Mouse (Mus musculus): ENCODE measurements around the gene Dnah9.

Gene Dnah9

DNA sequence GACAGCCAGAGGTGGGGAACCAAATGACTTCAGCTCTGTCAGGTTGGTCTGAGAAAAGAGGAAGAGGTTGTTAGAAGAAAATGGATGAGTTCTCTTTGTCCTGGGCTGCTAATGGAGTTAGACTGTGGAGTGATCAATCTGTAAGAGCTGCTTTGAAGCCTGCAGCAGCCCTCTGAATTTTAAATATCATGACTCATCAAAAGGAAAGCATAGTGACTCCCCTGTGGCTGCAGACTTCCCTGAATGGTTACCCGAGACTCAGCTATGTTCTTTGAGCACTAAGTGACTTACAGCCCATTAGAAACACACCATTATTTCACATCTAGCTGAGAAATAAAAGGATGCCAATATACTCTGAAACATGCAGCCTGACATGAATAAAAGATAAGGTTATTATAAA is 240.4 kb downstream of the Dnah9 start:
- DNase-seq (ENCODE audit: low read depth, low spot score), result no peak

DNA sequence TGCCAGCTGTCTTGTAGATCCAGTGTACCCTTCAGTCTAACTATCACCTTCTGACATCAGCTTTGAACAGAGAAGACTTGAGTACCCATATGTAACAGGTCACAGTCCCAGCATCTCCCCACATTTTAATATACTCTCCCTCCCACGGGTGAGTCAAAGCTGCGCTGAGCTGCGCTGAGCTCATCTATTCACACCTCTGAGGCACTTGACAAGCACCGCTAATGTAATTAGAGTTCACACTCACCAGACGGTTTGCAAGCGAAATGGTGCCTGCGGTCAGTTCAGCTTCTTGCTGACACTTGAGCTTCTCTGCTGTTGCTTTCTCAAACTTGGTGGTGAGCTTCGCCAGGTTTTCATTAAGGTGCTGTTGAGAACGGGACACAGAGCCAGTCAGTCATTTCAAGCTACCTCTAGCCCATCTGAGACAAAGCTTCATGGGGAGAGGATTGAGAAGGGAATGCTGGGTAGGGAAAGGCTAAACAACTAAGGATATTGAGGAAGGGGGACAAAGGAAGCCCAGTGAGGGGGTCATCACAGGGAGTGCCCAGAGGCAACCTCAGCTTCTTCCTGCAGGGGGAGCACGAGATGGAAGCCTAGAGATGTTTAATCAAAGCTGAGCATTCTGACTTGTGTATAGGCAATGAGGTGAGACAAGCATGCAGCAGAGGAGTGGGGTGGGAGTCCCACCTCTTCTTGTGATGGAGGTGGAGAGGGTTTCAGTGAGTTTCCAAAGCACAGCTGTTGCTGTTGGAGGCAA is 249.7 kb downstream of the Dnah9 start:
- peak; percentile 18 for DNase-seq (ENCODE audit: low read depth, low spot score)

DNA sequence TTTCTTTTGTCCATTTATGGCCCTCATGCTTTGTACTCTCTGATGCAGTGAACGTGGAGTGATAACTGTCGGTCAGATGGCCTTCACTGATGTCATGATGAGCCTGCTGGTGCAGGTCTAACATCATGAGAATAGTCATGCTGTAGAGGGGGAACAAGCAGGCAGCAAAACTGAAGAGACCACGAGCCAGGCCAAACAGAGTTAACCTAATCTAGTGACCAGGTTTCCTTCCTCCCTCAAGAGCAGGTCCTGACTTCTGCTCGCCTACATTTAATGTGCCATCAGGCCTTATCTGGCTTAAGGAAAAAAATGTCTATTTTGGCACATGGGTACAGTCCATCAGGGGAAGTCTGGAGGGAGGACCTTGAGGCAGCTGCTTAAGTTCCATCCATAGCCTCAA is 259.2 kb downstream of the Dnah9 start:
- no peak for DNase-seq (ENCODE audit: low read depth, low spot score)

DNA sequence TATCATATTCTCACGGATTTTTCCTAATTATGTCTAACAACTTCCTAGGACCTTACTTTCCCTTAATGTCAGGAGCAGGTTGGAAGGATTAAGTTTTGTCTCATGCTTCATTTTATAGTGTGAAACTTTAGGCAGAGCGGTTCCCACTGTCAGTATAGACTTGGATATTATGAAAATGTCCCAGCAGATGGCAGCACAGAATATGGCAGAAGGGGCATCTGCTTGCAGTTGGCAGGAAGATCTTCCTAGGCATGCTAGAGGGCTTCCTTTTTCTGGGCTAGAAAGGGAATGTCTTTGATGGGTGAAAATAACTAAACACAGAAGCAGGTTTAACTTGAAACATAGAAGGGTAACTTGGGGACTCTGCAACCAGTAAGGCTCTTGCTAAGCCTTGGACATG is 262.9 kb downstream of the Dnah9 start:
- no peak for DNase-seq (ENCODE audit: low read depth, low spot score)

DNA sequence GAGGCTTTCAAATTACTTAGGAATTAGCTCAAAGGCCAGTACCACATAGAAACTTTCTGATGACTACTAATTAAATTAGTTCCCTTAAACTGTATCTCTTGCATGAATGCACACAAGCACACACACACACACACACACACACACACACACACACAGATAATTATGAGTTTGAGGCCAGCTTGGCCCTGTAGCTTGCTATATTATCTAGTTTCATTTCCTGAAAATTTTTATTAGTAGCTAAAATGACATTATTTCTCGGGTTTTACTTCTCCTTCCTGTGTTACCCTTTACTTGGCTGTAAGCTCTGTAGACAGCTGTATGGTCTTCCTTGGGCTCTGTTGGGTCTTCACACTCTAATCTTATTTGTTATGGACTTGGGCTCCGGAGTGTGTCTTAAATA is 264.4 kb downstream of the Dnah9 start:
- DNase-seq (ENCODE audit: low read depth, low spot score), result no peak

DNA sequence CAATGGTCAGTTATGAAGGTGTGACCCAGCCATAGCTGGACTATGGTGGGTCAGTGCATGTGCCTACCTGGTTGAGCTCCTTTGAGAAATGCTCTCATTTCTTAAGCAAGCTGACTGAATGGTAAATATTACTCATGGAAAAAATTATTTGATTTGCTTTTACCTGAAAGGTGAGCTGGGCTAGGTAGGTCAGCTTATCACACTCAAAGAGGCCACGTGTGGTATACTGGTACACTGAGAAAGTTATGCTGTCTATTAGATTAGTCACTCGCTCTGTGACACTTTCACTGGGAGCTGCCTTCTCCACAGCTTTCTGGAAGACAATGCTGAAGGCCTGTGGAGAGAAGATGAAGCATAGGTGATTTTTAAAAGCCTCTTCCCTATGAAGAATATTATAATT is 286.9 kb downstream of the Dnah9 start:
- DNase-seq (ENCODE audit: low read depth, low spot score), result no peak

DNA sequence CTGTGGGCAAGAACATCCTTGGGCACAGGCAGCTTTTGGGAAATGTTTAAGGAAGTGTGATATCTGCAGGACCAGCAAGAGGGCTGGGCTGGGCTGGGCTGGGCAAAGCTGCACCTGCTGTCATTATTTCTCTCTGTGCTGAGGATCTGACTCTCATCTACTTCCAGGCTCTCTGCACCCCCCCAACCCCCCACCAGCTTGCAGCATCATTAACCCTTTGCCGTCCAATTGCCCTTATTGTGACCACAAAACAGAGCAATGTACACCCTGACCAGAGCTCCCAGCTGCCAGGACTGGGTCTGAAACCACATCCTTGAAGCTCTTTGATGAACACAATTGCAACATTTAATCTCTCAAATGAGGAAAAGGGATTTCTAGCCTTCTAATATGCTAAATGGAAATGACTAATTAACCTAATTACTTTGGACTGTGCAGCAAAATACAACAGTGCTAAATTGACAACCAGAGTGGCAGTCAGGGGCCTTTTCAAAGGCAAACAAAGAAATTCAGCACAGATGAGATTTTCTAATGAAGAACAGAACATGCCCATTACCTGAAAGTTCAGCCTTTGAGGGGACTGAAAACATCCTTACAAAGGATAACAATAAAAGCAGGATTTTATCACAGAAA is 291.1 kb downstream of the Dnah9 start:
- DNase-seq (ENCODE audit: low read depth, low spot score), result no peak

DNA sequence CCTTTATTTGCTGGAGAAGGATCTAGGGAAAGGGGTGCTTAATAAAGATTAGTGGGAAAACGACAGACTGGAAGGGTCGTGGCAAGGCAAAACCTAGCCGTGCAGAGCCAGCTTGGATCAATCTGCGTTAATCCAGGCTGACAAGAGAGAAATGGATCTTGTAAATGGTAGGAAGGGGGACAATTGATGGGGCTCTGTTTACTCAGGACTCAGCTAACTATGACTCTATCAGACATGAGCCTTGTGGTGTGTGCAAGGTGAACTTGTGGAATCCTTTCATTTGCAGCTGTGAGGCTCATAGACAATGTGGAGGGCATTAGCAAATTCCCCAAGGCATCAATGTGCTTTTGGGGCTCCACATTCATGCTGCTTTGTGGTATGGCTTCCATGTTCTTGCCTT is 306.9 kb downstream of the Dnah9 start:
- DNase-seq (ENCODE audit: low read depth, low spot score), result no peak

DNA sequence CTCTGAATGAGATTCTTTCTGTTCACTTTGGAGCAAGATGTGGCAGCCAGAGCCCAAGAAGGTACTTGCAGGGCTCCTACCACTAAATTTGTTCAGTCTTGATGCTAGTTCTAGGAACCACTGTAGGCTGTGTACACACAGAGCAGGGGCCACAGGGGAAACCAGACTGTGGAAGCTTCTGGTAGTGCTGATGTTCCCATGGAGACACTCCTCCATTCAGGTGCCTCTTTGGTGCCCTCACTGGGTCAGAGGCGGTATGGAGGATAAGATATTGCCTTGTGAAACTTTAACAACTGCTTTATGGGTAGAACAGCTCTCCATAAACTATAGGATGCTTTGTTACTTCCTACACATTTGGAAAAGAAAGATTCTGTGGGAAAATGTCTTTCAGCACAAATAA is 316.3 kb downstream of the Dnah9 start:
- peak; percentile 50 for DNase-seq (ENCODE audit: low read depth, low spot score)

DNA sequence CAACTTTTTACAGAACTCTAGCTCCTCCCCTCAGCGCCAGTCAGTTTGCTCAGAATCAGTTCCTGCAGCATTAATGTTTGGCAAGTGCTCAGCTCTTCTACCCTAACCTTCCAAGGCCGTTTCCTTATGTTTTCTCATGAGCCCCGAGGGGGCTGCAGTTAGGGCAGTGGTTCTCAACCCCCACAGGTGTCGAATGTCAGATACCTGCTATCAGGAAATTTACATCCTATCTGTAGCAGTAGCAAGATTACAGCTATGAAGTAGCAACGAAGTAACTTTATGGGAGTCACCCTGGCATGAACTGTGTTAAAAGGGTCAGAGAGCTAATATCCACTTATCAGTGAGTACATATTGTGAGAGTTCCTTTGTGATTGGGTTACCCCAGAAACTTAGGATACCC is 321.9 kb downstream of the Dnah9 start:
- no peak for DNase-seq (ENCODE audit: low read depth, low spot score)

DNA sequence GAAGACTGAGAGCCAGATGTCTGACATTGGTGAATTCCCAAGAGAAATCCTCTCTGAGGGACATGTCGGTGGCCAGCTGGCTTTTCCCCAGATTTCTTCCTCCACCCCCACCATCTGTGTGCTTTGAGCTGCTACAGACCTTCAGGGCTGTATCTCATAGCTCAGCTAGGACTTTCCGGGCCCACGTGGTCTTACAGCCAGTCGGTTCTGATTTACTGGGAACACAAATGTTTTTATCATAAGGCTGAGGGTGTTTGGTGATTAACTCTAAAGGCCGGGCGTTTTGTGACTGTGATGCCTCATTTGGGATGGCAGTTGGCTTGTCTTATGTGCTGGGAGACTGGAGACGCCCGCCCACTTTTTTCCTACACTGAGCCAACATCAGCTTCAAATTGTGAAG is 329.4 kb downstream of the Dnah9 start:
- DNase-seq (ENCODE audit: low read depth, low spot score), result no peak

DNA sequence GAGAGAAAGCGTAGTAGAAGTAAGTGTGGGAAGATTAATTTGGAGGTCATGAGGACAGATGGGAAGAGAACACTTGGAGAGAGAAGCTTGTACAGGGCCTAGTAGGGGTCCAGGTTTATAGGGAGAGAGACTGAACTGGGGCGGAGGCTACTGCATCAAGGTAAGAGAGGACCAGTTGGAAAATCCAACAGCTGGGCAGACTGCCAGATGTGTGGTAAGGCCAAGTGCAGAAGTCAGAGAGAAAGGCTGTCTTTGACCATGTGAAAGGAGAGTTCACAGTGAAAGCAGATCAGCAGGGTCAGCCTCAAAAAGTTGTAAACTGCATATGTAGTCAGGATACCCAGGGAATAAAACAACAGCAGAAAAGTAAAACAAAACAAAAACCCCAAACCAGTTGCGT is 343.8 kb downstream of the Dnah9 start:
- DNase-seq (ENCODE audit: low read depth, low spot score), result no peak

DNA sequence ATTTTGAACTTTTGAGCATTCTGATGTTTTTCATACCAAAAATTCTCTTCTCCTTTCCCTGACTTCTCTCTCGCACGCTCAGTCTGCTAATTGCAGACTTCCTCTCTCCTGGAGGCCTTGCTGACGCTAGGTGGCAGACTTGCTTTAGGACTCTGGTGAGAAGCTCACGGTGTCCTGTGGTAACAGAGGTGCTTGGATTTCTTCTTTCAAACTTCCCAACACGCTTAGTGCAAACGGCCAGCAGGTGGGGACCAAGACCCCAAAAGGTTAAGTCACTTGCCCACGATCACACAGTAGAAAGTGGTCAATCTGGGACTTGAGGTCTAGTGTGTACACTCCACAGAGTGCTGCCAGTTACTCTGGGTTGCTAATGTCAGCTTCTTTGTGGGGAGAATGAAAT is 347.5 kb downstream of the Dnah9 start:
- peak; percentile 81 for DNase-seq (ENCODE audit: low read depth, low spot score)

DNA sequence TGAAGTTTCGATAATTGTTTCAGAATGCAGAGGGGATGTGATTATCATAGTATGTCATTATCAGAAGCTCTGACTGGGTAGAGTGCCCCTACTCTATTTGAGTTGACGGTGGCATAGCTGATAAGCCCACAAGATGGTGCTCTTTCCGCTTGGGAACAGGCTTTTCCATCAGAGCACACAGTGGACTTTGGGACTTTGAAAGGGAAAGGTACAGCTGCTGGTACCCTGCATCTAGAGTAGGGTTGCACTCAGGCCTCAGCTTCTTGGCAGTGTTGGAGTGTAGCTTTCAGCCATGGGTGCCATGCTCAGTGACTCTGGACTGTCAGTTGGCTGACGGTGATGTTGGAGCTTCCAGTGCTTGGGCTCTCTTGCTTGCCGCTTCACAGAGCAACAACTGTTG is 348.1 kb downstream of the Dnah9 start:
- DNase-seq (ENCODE audit: low read depth, low spot score), result peak; percentile 36

DNA sequence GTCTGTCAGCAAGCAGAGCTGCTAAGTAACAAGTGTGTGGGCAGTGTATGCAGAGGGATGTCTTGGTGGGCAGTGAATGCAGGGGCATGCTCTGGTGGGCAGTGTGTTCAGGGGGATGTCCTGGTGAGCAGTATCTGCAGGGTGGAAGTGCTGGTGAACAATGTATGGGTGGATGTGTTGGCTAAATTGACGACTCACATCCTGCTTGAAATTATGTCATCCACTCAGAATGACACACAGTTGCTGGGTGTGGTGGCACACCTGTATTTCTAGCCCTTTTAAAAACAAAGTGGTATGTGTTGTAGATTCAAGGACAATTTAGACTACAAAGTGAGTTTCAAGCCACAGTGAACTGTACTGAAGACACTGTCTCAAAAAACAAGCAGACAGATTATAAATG is 350.2 kb downstream of the Dnah9 start:
- DNase-seq (ENCODE audit: low read depth, low spot score), result no peak

DNA sequence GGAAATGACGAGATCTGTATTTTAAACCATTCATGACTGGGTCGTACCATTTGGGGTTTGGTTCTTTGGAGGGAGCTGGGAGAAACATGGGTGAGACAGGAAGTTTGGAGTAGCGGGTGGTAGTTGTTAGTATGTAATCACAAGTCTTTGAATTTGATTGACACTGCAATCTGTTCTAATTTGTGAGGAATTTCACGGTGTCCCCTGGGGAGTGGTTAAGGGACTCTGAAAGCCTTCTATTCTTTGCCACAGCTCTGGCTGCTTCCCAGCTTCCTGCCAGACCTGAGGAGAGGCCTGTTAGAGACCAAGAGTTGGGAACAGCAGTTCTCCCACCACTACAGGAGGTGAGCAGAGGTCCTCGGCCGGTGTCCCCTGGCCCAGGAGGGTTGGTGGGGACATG is 352.1 kb downstream of the Dnah9 start:
- no peak for DNase-seq (ENCODE audit: low read depth, low spot score)

DNA sequence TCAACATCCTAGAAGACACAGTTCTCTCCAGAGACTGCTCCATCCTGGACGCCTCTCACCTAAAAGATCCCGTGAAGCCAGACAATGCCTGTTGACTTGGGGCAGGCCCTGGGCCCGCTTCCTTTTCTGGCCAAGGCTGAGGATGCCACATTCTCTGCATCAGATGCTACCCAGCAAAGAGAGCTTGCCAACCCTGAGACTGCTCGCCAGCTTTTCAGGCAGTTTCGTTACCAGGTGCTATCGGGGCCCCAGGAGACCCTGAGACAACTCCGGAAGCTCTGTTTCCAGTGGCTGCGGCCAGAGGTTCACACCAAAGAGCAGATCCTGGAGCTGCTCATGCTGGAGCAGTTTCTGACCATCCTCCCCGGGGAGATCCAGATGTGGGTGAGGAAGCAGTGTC is 354.0 kb downstream of the Dnah9 start:
- DNase-seq (ENCODE audit: low read depth, low spot score), result no peak

DNA sequence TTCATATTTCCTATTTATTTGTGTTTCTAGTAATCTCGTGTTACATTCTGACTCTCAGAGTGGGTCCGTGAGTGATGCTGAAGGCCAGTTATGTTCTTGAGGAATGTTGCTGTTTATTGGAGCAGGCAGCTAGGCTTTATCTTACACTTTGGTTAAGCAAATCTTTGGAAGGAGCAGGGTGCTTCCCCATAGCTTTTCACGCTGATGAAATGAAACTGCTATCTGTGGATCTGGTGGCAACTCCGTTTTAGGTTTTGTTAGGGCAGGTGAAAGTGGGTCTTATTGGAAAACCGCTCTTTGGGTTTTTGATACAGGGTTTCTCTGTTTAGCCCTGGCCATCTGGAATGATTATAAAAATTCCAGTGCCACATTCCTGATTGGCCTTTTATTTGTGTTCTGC is 356.3 kb downstream of the Dnah9 start:
- DNase-seq (ENCODE audit: low read depth, low spot score), result no peak

DNA sequence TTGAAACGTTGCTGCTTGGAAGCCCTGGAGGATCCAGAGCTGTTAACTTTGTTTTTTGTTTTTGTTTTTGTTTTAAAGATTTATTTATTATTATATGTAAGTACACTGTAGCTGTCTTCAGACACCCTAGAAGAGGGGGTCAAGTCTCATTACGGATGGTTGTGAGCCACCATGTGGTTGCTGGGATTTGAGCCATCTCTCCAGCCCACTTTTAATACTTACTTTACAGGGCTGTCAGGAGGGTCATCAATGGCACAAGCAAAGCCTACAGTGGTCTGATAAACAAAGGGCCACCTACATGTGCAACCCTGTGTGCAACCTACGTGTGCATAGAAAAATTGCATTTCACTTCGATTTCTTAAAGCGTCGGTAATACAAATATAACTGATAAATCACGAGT is 360.8 kb downstream of the Dnah9 start:
- DNase-seq (ENCODE audit: low read depth, low spot score), result no peak

DNA sequence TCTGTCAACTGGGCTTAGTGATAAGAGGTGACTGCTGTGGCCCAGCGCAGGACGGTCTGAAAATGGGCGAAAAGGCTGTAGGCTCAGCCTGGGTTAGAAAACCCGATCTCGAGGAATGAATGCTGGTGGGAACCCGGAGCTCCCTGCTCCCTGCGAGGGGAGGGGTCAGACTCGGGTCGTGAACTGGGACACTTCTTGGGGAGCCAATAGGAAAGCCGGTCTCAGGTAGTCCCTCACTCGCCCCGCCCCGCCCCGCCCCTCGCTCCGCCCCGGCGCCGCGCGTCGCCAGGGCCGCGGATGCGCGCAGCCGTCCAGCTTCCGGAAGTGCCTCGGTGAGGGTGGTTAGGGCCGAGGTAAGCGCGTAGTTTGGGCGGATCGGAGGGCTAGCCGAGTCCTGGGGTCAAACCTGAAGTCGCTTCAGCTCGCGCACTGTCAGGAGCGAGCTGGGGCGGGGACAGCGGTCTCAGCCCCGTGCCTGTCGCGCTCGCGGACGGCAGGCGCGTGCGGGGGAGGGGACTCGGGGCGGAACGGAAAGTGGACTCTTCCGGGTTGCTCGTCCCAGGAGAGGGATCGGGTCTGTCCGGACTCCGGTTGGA is 361.3 kb downstream of the Dnah9 start, which contains the start of gene Zkscan6:
TSS of gene Zkscan6 (plus strand) at position 267 of the 596 bp plus-strand sequence.
- DNase-seq (ENCODE audit: low read depth, low spot score), result peak; percentile 96

DNA sequence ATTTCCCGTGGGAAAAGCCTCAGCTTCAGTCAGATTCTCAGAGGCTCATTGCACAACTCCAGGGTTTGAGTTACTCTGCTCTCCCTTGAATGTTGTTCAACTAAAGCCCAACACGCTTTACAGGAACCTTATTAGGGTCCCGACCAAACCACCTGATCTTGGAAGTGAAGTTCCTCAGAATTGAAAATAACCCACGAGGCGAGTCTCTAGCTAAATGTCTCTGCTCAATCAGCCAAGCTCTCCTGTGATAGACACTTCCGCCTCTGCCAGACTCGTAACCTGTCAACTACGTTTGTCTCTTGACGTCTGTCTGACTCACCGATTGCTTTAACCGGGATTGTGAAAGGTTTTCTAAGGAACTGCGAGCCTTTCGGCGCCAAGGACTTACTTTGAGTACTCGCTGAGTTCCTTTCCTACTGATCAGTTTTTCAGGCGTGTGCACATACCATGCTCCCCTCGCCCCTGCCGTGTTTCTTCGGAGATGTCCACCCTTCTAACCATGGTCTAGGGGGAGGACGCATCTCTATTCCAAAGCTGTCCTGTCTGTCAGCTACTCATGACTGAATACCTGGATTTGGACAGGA is 361.9 kb downstream of the Dnah9 start:
- DNase-seq (ENCODE audit: low read depth, low spot score), result no peak

DNA sequence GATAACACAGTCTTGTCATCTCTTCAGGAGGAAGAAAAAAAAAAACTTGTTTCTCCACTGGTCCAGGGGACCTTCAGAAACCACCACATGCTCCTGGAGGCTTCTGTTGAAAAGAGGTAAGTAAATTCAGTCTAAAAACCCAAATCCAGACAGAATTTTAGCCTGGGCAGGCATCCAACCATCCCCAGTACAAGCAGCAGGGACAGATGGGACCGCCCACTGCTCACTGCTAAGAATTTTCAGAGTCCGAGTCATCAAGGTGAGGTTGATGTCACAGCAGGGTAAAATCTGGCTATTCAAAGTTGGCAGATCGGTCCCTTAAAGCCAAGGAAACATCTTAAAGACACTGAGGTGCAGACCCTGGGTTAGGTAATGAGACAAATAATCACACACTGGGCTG is 366.5 kb downstream of the Dnah9 start:
- no peak for DNase-seq (ENCODE audit: low read depth, low spot score)

DNA sequence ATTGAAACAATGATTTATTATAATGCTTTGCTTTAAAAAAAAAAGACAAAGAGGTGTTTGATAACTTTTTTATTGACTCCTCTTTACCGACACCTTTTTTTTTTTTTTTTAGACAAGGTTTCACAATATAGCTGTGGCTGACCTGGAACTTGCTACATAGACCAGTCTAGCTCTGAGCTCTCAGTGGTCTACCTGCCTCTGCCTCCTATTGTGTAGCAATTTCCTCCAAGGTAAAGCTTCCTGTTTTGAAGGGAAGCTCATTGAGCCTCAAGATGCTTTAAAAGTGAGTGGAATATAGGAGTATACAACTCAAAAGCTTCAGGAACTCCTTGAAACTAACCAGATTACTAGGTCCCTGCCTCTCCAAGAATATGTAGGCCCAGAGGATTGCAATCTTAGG is 372.5 kb downstream of the Dnah9 start:
- no peak for DNase-seq (ENCODE audit: low read depth, low spot score)
